Mouse (Mus musculus) liver, postnatal 0 days (tissue): ENCODE results near the gene Zfyve19.

Experiments used
- CTCF ChIP-seq: sonication (generic); IDR thresholded peaks from 2 replicates; pipeline ENCODE4 v1.5.1; 2016; ENCODE audit warnings: antibody characterized with exemption, low read depth
- EP300 ChIP-seq: IDR thresholded peaks from 2 replicates; pipeline ENCODE4 v1.6.1; 2016; ENCODE audit warnings: antibody characterized with exemption, low read depth, mild to moderate bottlenecking

DNA sequence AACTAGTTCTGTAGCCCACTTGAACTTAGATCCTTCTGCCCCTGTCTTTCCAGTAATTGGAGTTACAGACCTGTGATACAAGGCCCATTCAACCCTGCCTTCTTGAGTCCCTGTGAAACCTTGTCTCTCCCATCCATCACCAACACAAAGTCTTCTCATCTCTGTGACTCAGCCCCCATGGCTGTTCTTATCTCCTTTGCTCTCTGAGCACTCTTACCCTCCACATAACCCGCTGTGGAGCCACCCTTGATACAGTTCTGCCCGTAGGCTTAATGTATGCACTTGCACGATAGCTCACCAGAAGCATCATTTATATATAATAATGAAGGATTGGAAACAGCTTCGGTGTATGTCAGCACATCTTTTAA is 32.4 kb downstream of the Zfyve19 start:
- TF ChIP-seq CTCF (no peak), EP300 (no peak)
